Mouse (Mus musculus) brain, adult 2 months (tissue): Measurements from ENCODE around the gene Olfr381.
"Not testable (repeated sequence)": the region's sequence is repeated elsewhere in the genome, so short reads cannot be mapped to it uniquely, and the experiment has no call there.

Experiments
- DNase-seq: peaks from one replicate; pipeline ENCODE4 v3.0.0; 2011; ENCODE audit warnings: low read depth, low spot score

Gene Olfr381

GRCm38 (mm10) chr11:73491503-73491902, at the start of gene Olfr381:
Gene Olfr381, minus strand, starts transcription at chr11:73491603.
- DNase-seq: no peak

- DNase-seq: not testable (repeated sequence)
Measured at GRCm38 (mm10) chr11:73528971-73529370, 37.6 kb upstream of the Olfr381 start.

GRCm38 (mm10) chr11:73517097-73517496, 25.7 kb upstream of the Olfr381 start, which contains the start of gene Olfr382:
Gene Olfr382, minus strand, starts transcription at chr11:73517197.
- no peak for DNase-seq

- no peak for DNase-seq
Measured at GRCm38 (mm10) chr11:73457408-73457807, 34.0 kb downstream of the Olfr381 start, which contains the start of gene Olfr380. Gene Olfr380, minus strand, starts transcription at chr11:73457508.
